Mouse (Mus musculus) kidney, adult 2 months (tissue): ENCODE measurements around the gene Atxn1.

ENCODE experiments used
- CTCF ChIP-seq: fragments of 200-500 bp; conservative IDR thresholded peaks from 2 replicates; pipeline ENCODE4 v1.5.1; 2011; ENCODE audit warnings: low read depth, mild to moderate bottlenecking, control low read depth, low read length, moderate library complexity, mixed read lengths; ENCODE audit not compliant: insufficient read depth, insufficient read length
- POLR2A ChIP-seq: fragments of 200-500 bp; IDR thresholded peaks from one replicate; pipeline ENCODE4 v1.6.1; 2011; ENCODE audit warnings: low read depth, low read length, control low read depth

DNA sequence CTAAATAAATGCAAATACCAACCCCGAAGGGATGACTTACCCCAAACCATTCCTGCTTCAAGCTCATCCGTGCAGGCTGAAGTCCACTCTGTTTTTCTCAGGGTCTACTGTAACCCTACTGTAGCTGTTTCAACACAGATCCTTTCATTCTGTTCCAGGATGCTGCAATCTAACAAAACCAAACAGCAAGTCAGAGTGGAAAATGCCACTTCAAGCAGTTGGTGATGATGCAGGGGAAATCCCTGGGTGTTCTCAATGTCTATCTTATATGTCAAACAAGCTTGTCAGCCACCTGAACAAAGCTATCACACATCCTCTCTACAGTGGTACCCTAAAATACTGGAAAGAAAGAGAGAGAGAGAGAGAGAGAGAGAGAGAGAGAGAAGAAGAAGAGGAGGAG lies 112.5 kb downstream of the Atxn1 start:
- TF ChIP-seq POLR2A = no peak
- TF ChIP-seq CTCF = no peak
